Mouse (Mus musculus) stomach, postnatal 0 days (tissue): ENCODE results near the gene Yju2. TPM values are rescaled to one million over a fixed set of nuclear protein-coding genes. Genes with fewer than 3 reads are reported as not detected.
"Not testable (repeated sequence)": the region's sequence is repeated elsewhere in the genome, so short reads cannot be mapped to it uniquely, and the experiment has no call there.

Experiments
- ATAC-seq: fragments of 200-750 bp; cut with Nextera tagmentation; 2 replicates; pipeline ENCODE4 v1.8.0; 2017; ENCODE audit not compliant: low FRiP score, low TSS enrichment
- DNase-seq: peaks from one replicate; pipeline ENCODE4 v3.0.0-alpha.2; 2016; ENCODE audit warnings: low spot score
- H3K27ac ChIP-seq: fragments of 300-500 bp; sonication (generic); replicated peaks from 2 replicates; pipeline ENCODE4 v1.5.1; 2014; ENCODE audit warnings: mild to moderate bottlenecking, control low read depth
- H3K27me3 ChIP-seq: fragments of 300-500 bp; sonication (generic); 2 replicates; pipeline ENCODE4 v1.6.1; 2014; ENCODE audit warnings: low read length; ENCODE audit not compliant: control insufficient read depth, insufficient read depth
- H3K36me3 ChIP-seq: fragments of 300-500 bp; sonication (generic); 2 replicates; pipeline ENCODE4 v1.6.1; 2014; ENCODE audit warnings: low read length, mixed read lengths; ENCODE audit not compliant: control insufficient read depth, insufficient read depth
- H3K4me1 ChIP-seq: fragments of 300-500 bp; sonication (generic); replicated peaks from 2 replicates; pipeline ENCODE4 v1.6.1; 2014; ENCODE audit warnings: antibody characterized with exemption; ENCODE audit not compliant: control insufficient read depth, insufficient read depth
- H3K4me2 ChIP-seq: fragments of 300-500 bp; sonication (generic); replicated peaks from 2 replicates; pipeline ENCODE4 v1.6.1; 2014; ENCODE audit warnings: low read depth, mild to moderate bottlenecking, control low read depth, moderate library complexity
- H3K4me3 ChIP-seq: fragments of 300-500 bp; sonication (generic); 2 replicates; pipeline ENCODE4 v1.5.1; 2014; ENCODE audit warnings: low read depth, low read length, control low read depth
- H3K9ac ChIP-seq: fragments of 300-500 bp; sonication (generic); 2 replicates; pipeline ENCODE4 v1.6.1; 2014; ENCODE audit warnings: mild to moderate bottlenecking, low read length, control low read depth, mixed read lengths
- H3K9me3 ChIP-seq: fragments of 300-500 bp; sonication (generic); 2 replicates; pipeline ENCODE4 v1.6.1; 2016; ENCODE audit warnings: low read length; ENCODE audit not compliant: control insufficient read depth
- CTCF ChIP-seq: IDR thresholded peaks from 2 replicates; pipeline ENCODE4 v1.5.1; 2016; ENCODE audit warnings: antibody characterized with exemption, low read depth, mild to moderate bottlenecking, moderate library complexity
- EP300 ChIP-seq: optimal IDR thresholded peaks from 2 replicates; pipeline ENCODE3; 2016; ENCODE audit warnings: antibody characterized with exemption
- WGBS: fragments of 180-500 bp; shearing (Covaris S2); extraction: QIAGEN DNeasy Blood & Tissue Kit; methylation state at CpG from one replicate; pipeline ENCODE4 v1.1.7; 2014; 5-methylcytosine and 5-hydroxymethylcytosine counted together
- polyA plus RNA-seq: library from polyadenylated mRNA; unstranded; fragments of >200 nt; fragmentation: Nextera tagmentation; extraction: Ambion mirVana; gene quantifications from 2 replicates; pipeline ENCODE4 v1.2.1, GENCODE M21; 2015

Yju2 gene
- polyA plus RNA-seq: 12.5 and 12.6 TPM in 2 replicates

- no peak for TF ChIP-seq CTCF
- peak; percentile 82 for TF ChIP-seq EP300
- Histone ChIP-seq H3K4me1 (0 out of 2 replicates have a peak, but pooled peaks cover 4% of the 10 kb centered on the region), H3K36me3 (peaks cover 4% of the 10 kb centered on the region; the same call in 1 of the 2 replicates), H3K9me3 (no peaks in the 10 kb centered on the region), H3K27me3 (no peaks in the 10 kb centered on the region), H3K27ac (peak within 1 kb of the TSS; percentile 94), H3K9ac (peak within 1 kb of the TSS; percentile 63), H3K4me2 (peak within 1 kb of the TSS; percentile 58), H3K4me3 (peak within 1 kb of the TSS; percentile 57)
- ATAC-seq: peak; percentile 96
- WGBS: under 1% methylated on average over 46 of the region's 46 CpGs
- DNase-seq: peak; percentile 93
Observed at GRCm38 (mm10) chr17:55958918-55959728, at the start of gene Yju2. Gene Yju2 (plus strand): TSS chr17:55959099.

GRCm38 (mm10) chr17:55931553-55932502, 27.1 kb upstream of the Yju2 start:
- H3K4me1 ChIP-seq: no peaks in the 10 kb centered on the region
- DNase-seq (peak; percentile 73), ATAC-seq (peak; percentile 92)
- H3K4me3 ChIP-seq: peak overlapping the region; percentile 63
- no peaks in the 10 kb centered on the region for H3K36me3 ChIP-seq
- H3K27ac ChIP-seq: peak overlapping the region; percentile 83
- H3K9me3 ChIP-seq: no peaks in the 10 kb centered on the region
- H3K27me3 ChIP-seq: no peaks in the 10 kb centered on the region
- peak overlapping the region; percentile 81 for H3K4me2 ChIP-seq
- H3K9ac ChIP-seq: peak overlapping the region; percentile 78
- 1% methylated on average over 26 of the region's 33 CpGs for WGBS
- peak; percentile 52 for TF ChIP-seq CTCF
- no peak for TF ChIP-seq EP300

GRCm38 (mm10) chr17:55932635-55933034, 26.3 kb upstream of the Yju2 start:
- WGBS: 54% methylated on average over 2 of the region's 2 CpGs
- Histone ChIP-seq H3K27me3 (no peaks in the 10 kb centered on the region), H3K9ac (peak overlapping the region; percentile 66; the same call in 1 of the 2 replicates), H3K4me1 (no peaks in the 10 kb centered on the region), H3K9me3 (peaks cover 4% of the 10 kb centered on the region; the same call in 1 of the 2 replicates), H3K4me2 (peak overlapping the region; percentile 81), H3K36me3 (no peaks in the 10 kb centered on the region), H3K4me3 (peak overlapping the region; percentile 63), H3K27ac (0 out of 2 replicates have a peak overlapping the region, but pooled peaks have one; percentile 35)
- no peak for ATAC-seq
- no peak for DNase-seq
- TF ChIP-seq EP300 (no peak), CTCF (no peak)

- Histone ChIP-seq H3K36me3 (no peaks in the 10 kb centered on the region), H3K9ac (no peak overlapping the region), H3K27ac (no peak overlapping the region), H3K9me3 (peaks cover 4% of the 10 kb centered on the region; the same call in 1 of the 2 replicates), H3K4me1 (no peaks in the 10 kb centered on the region), H3K4me3 (no peak overlapping the region), H3K27me3 (no peaks in the 10 kb centered on the region), H3K4me2 (no peak overlapping the region)
- TF ChIP-seq EP300 (no peak), CTCF (no peak)
- 94% methylated on average over 15 of the region's 15 CpGs for WGBS
- DNase-seq (no peak), ATAC-seq (no peak)
Observed at GRCm38 (mm10) chr17:55933191-55933590, 25.7 kb upstream of the Yju2 start.

- H3K9me3 ChIP-seq, H3K36me3 ChIP-seq, H3K4me1 ChIP-seq, H3K27me3 ChIP-seq, H3K9ac ChIP-seq: not testable (repeated sequence)
- Histone ChIP-seq H3K27ac (peak overlapping the region; percentile 94), H3K4me2 (peak overlapping the region; percentile 75), H3K4me3 (peak overlapping the region; percentile 45)
- 21% methylated on average over 10 of the region's 10 CpGs for WGBS
- DNase-seq: peak; percentile 77
- peak; percentile 77 for ATAC-seq
Observed at GRCm38 (mm10) chr17:55944387-55944865, 14.5 kb upstream of the Yju2 start.

GRCm38 (mm10) chr17:55944866-55945682, 13.8 kb upstream of the Yju2 start:
- H3K4me1 ChIP-seq, H3K27me3 ChIP-seq, H3K9me3 ChIP-seq, H3K36me3 ChIP-seq: not testable (repeated sequence)
- Histone ChIP-seq H3K9ac (peak overlapping the region; percentile 61), H3K4me2 (peak overlapping the region; percentile 75), H3K4me3 (peak overlapping the region; percentile 45), H3K27ac (peak overlapping the region; percentile 94)
- ATAC-seq: peak; percentile 95
- DNase-seq: peak; percentile 75
- WGBS: under 1% methylated on average over 53 of the region's 56 CpGs
